Mouse (Mus musculus): ENCODE results near the gene Irs4.
A peak's percentile ranks its signal among the peaks of the same experiment; 100 is the strongest.

The Irs4 gene

DNA sequence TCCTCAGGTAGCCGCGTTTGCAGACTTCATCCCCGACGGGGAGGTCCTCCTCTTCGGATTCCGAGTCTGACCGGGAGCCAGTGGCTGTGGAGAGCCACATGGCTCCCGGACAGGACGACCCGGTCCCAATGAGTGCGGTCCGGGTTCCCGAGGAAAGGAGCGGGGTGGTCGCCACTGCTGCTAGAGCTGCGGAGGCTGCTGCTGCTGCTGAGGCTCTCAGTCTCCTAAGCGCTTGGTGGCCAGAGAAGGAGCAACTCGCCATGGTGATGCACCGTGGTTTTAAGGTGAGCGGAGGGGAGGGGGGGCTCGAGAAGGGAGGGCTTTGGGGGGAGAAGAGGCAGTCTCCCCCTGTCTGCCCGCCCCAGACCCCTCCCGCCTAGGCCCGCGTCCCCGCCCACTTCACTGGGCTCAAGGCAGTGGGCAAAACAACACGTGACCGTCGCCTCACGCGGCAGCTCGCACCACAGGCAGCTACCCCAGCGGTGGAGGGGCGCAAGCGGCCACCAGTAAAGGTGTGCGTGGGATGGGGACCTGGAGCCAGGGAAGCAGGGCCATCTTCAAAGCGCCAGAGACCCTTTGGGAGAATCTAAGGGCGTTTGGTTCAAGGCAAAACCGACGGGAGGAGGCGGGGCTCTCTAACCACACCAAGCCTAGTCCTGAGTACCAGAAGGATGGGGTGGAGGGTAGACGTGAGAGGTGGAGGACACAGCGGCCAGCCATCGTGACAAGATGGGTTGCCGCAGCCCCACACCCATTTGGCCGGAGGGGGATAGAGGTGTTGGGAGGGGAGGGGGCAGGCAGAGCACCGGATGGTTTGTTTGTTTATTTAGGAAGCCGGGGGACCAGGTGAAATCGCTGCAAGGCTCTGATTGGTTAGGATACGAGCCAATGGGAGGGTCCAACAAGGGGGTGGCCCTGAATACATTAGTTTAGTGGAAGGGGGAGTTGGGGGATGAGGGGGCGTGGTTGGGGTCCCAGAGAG lies at the start of gene Irs4:
Gene Irs4, minus strand, starts transcription at position 327 of the 982 bp plus-strand sequence.
- no peak for DNase-seq

- no peak for DNase-seq
Observed at GRCm38 (mm10) chrX:141750360-141750759, 25.3 kb upstream of the Irs4 start.

- DNase-seq = no peak
Observed at GRCm38 (mm10) chrX:141729570-141729969, 4.5 kb upstream of the Irs4 start.

GRCm38 (mm10) chrX:141724391-141724891 lies 622 bp downstream of the Irs4 start:
- no peak for DNase-seq

DNA sequence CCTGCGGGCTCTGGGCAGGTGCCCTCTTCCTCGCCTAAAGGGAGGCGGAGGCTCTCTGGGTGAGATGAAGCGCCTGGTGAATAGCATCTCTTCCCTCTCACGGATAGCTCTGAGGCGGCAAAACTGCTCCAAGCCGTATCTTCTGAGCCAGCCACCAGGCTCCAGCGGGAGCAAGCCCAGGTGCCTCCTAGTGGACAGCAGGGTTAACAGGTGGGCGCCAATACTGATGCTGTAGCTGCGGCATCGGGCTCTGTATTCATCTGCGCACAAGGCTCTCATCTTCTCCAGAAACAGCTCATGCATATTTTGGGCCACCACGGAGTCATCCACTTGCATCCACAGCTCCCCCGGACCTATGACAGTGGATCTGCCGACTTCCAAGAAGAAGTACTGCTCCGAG lies 1.1 kb downstream of the Irs4 start:
- no peak for DNase-seq

DNA sequence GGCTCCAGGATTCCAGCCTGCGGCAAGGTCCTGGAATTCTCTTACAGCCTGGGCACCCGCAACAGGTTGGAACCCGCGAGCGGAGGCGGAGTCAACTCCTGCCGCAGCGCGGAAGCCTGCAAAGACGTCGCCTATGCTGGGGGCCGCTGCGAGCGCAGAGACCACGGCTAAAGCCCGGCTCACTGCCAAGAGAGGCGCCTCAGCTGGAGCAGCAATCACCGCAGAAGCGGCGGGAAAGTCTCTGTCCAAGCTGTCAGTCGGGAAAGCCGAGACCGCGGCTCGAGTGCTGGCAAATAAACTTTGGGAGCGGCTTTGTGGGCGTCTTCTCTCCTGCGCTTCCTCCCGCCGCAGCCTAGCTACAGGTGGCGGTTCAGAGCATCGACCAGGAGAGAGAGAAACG lies 3.3 kb downstream of the Irs4 start:
- DNase-seq = peak; percentile 1
